Mouse (Mus musculus) hindbrain, embryonic 13.5 days (tissue): ENCODE measurements around the gene Bgn. TPM values are rescaled to one million over a fixed set of nuclear protein-coding genes. Genes with fewer than 3 reads are reported as not detected.

Experiments
- ATAC-seq: fragments of 200-750 bp; cut with Nextera tagmentation; 2 replicates; pipeline ENCODE4 v1.8.0; 2017; ENCODE audit warnings: moderate TSS enrichment; ENCODE audit not compliant: low FRiP score
- H3K27ac ChIP-seq: fragments of 300-500 bp; sonication (generic); 2 replicates; pipeline ENCODE4 v1.5.1; 2015; ENCODE audit warnings: inconsistent platforms, mild to moderate bottlenecking, moderate library complexity
- H3K27me3 ChIP-seq: fragments of 300-500 bp; sonication (generic); 2 replicates; pipeline ENCODE4 v1.6.1; 2015; ENCODE audit warnings: mild to moderate bottlenecking, inconsistent platforms
- H3K36me3 ChIP-seq: fragments of 300-500 bp; sonication (generic); 2 replicates; pipeline ENCODE4 v1.6.1; 2015; ENCODE audit warnings: mild to moderate bottlenecking, inconsistent platforms
- H3K4me1 ChIP-seq: fragments of 300-500 bp; sonication (generic); replicated peaks from 2 replicates; pipeline ENCODE4 v1.6.1; 2015; ENCODE audit warnings: inconsistent platforms
- H3K4me2 ChIP-seq: fragments of 300-500 bp; sonication (generic); 2 replicates; pipeline ENCODE4 v1.6.1; 2015; ENCODE audit warnings: inconsistent platforms, mild to moderate bottlenecking, moderate library complexity
- H3K4me3 ChIP-seq: fragments of 300-500 bp; sonication (generic); 2 replicates; pipeline ENCODE4 v1.5.1; 2015; ENCODE audit warnings: mild to moderate bottlenecking, inconsistent platforms
- H3K9ac ChIP-seq: fragments of 300-500 bp; sonication (generic); 2 replicates; pipeline ENCODE4 v1.6.1; 2015; ENCODE audit warnings: mild to moderate bottlenecking, inconsistent platforms
- H3K9me3 ChIP-seq: fragments of 300-500 bp; sonication (generic); 2 replicates; pipeline ENCODE4 v1.6.1; 2016; ENCODE audit warnings: inconsistent platforms
- WGBS: fragments of 180-500 bp; shearing (Covaris S2); methylation state at CpG from one replicate; pipeline ENCODE4 v1.1.7; 2015; 5-methylcytosine and 5-hydroxymethylcytosine counted together
- polyA plus RNA-seq: library from polyadenylated mRNA; unstranded; fragments of >200 nt; fragmentation: Nextera tagmentation; extraction: Ambion mirVana; gene quantifications from 2 replicates; pipeline ENCODE4 v1.2.1, GENCODE M21; 2015

Bgn gene
- polyA plus RNA-seq, 1 experiment from 2014 or later, result 21.6 TPM

DNA sequence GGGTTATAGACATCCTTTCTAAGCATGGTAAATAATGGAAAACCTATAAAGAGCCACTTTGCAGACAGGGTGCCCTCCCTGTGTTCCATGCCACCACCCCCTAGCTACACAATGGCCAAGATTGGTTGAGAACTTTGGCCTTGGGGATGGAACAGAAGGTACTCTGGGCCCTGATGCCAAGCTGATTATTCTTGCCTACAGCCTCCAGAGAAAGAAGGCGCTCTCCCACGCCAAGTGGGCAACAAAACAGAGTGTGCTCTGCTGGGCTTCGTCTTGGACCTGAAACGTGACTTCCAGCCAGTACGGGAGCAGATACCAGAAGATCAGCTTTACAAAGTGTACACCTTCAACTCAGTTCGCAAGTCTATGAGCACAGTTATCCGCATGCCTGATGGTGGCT is 54.5 kb downstream of the Bgn start:
- ATAC-seq, result no peak
- WGBS, result 91% methylated on average over 7 of the region's 7 CpGs

GRCm38 (mm10) chrX:73543340-73543739 is 59.9 kb downstream of the Bgn start:
- no peak for ATAC-seq
- Histone ChIP-seq H3K4me2 (no peak overlapping the region), H3K36me3 (no peaks in the 10 kb centered on the region), H3K9ac (no peak overlapping the region), H3K4me3 (no peak overlapping the region), H3K27me3 (no peaks in the 10 kb centered on the region), H3K27ac (no peak overlapping the region), H3K9me3 (no peaks in the 10 kb centered on the region), H3K4me1 (no peaks in the 10 kb centered on the region)
- WGBS, result 56% methylated on average over 3 of the region's 3 CpGs

More for the DNA sequence above, 54.5 kb downstream of the Bgn start:
- Histone ChIP-seq H3K9me3 (no peaks in the 10 kb centered on the region), H3K27ac (no peak overlapping the region), H3K4me2 (no peak overlapping the region), H3K9ac (no peak overlapping the region), H3K27me3 (no peaks in the 10 kb centered on the region), H3K36me3 (no peaks in the 10 kb centered on the region; the same call in 1 of the 2 replicates), H3K4me1 (no peaks in the 10 kb centered on the region), H3K4me3 (no peak overlapping the region)

Other genes starting within 250 kb of the Bgn start
- 0.30 and 0.79 TPM in 2 replicates for gene Xlr4c, start 240.5 kb upstream of the Bgn start, polyA plus RNA-seq
- gene Xlr3c, start 218.2 kb upstream of the Bgn start, polyA plus RNA-seq, result 0.32 and 0.96 TPM in 2 replicates
- gene Xlr5a, start 190.6 kb upstream of the Bgn start, polyA plus RNA-seq, result not detected in 2 replicates
- not detected in 2 replicates for gene Xlr5c, start 190.6 kb upstream of the Bgn start, polyA plus RNA-seq
- not detected in 2 replicates for gene Gm45015, start 146.8 kb upstream of the Bgn start, polyA plus RNA-seq
- gene Zfp275, start 141.0 kb upstream of the Bgn start, polyA plus RNA-seq, result 10.6 and 10.9 TPM in 2 replicates
- not detected in 2 replicates for gene Gm18336, start 84.9 kb upstream of the Bgn start, polyA plus RNA-seq
- 0.51 and 0.67 TPM in 2 replicates for gene Zfp92, start 72.5 kb upstream of the Bgn start, polyA plus RNA-seq
- not detected in 2 replicates for gene Trex2, start 48.3 kb upstream of the Bgn start, polyA plus RNA-seq
- gene Haus7, start 24.6 kb upstream of the Bgn start, polyA plus RNA-seq, result 73.0 and 73.5 TPM in 2 replicates
- gene Atp2b3, start 19.5 kb downstream of the Bgn start, polyA plus RNA-seq, result 3.6 and 4.2 TPM in 2 replicates
- gene Dusp9, start 155.8 kb downstream of the Bgn start, polyA plus RNA-seq, result 1.1 and 1.2 TPM in 2 replicates
- gene Pnck, start 176.5 kb downstream of the Bgn start, polyA plus RNA-seq, result 107 and 116 TPM in 2 replicates
- 7.0 and 7.3 TPM in 2 replicates for gene Slc6a8, start 189.5 kb downstream of the Bgn start, polyA plus RNA-seq
- 128 and 138 TPM in 2 replicates for gene Bcap31, start 232.6 kb downstream of the Bgn start, polyA plus RNA-seq
- 11.1 and 11.2 TPM in 2 replicates for gene Abcd1, start 233.0 kb downstream of the Bgn start, polyA plus RNA-seq